Mouse (Mus musculus): ENCODE data around the gene 1700017D01Rik.

GRCm38 (mm10) chr19:11060900-11061299 lies 69.8 kb downstream of the 1700017D01Rik start:
- TF ChIP-seq CTCF (IDR thresholded peaks at IDR 0.05; ENCODE audit: extremely low read depth, insufficient read depth, low read length) (no peak), POLR2A (IDR thresholded peaks at IDR 0.05; ENCODE audit: extremely low read depth, insufficient read depth, low read length) (no peak)

Measured in cortical plate, adult 2 months (tissue).